Mouse (Mus musculus): ENCODE measurements around the gene Tnfrsf19.

The Tnfrsf19 gene

DNA sequence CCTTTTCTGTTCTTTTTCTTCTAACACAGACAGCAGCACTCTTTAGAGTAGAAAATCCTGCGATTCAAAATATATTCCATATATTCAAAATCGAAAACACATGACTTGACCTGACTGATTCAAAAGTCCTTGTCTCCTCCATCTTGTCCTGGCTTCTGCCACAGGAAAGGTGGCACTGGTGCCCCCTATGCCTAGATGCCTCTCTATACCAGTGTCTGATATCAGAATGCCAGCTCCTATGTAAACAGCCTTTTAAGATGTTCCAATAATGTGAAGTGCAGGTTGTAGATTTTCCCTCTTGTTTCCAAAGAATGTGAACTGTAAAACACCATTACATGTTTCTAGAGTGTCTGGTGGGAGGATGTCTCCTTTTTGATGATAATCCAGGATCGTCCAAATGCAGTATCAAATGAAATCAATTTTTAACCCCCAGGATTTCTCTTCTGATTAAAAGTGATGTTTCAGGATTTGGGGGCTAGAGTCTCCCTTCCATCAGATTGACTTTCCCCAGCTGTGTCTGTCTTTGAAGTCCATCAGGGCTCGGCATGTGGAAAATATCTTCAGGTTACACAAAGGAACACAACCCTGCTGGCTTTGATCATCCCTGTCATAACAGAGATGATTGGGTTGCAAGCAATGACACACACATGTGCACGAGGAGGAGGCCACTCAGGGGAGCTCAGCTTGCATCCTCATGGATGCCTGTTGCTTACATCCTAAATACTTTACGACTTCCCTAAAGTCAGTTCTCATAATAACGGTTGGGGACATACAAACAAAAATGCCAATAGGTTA is 82.1 kb downstream of the Tnfrsf19 start:
- no peak for DNase-seq (ENCODE audit: low spot score in 2 of 2)

DNA sequence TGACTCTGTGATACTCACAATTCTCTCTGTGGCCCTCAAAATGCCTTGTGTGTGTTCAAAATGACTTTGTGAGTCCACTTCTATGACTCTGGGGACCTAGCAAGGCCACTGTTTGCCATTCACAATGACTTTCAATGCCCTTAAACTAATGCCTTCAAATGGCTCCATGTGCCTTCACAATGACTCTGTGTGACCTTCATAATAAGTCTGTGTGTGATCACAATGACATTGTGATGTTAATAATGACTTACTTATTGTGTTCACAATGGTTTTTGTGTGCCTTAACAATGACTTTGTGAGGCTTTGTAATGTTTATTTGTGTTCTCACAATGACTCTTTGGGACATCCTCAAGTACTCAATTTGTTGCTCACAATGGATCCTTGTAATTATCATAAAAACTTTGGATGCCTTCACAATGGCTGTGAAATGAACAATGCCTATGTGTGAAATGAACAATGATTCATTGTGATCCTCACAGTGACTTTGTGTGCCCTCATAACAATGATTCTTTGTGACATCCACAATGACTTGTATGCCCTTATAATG is 88.6 kb downstream of the Tnfrsf19 start:
- no peak for DNase-seq (ENCODE audit: low spot score in 2 of 2)

- DNase-seq (ENCODE audit: low spot score in 2 of 2): no peak
These were observed 108.7 kb downstream of the Tnfrsf19 start for GRCm38 (mm10) chr14:60937481-60938039.

- DNase-seq (ENCODE audit: low spot score in 2 of 2): no peak
These were observed 110.6 kb downstream of the Tnfrsf19 start for GRCm38 (mm10) chr14:60935705-60936104.

GRCm38 (mm10) chr14:60926011-60926410 is 120.3 kb downstream of the Tnfrsf19 start:
- no peak for DNase-seq (ENCODE audit: low spot score in 2 of 2)

DNA sequence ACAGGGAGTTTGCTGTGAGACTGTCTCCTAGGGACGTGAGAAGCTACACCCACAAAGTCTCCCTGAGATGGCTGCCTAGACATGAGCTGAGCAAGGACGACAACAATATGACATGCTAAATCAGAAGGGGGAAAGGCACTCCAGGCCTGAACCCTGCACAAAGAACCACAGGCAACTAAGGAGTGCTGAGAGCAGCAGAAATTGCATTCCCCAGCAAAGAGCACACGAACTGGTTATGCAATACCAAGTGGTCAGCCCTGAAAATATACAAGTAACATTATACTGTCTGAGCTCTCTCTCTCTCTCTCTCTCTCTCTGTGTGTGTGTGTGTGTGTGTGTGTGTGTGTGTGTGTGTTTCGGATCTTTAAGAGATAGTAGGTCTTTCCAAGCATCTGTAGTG is 129.6 kb downstream of the Tnfrsf19 start:
- DNase-seq (ENCODE audit: low spot score in 2 of 2): no peak

Data from frontal cortex, postnatal 10 days (tissue).